Mouse (Mus musculus): ENCODE results near the gene Rps15a. TPM values are rescaled to one million over a fixed set of nuclear protein-coding genes. Genes with fewer than 3 reads are reported as not detected.

The Rps15a gene
- polyA plus RNA-seq, 1 experiment from 2014 or later, result 566 TPM

DNA sequence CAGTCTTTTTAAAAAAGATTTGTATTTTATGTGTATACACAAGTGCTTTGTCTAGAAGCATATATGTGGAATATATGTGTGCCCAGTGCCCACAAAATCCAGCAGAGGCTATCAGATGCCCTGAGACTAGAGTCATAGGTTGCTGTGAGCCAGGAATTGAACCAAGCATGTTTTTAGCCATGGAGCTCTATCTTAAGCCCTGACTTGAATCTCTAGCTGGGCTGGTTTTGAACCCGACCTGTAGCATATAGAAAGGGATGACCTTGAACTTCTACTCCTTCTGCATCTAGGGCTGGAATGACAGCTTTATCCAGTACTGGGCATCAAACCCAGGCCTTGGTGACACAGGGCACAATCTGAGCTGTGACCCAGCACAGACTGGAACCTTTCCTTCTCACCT lies 4.7 kb upstream of the Rps15a start:
- Histone ChIP-seq H3K27me3 (ENCODE audit: control insufficient read depth, insufficient read depth, low read length) (no peaks in the 10 kb centered on the region), H3K4me3 (ENCODE audit: control insufficient read depth in 1 of 2, insufficient read depth in 1 of 2, low read depth in 1 of 2, low read length in 2 of 2) (no peak overlapping the region), H3K36me3 (ENCODE audit: control insufficient read depth, insufficient read depth, low read length) (peaks cover 69% of the 10 kb centered on the region), H3K4me2 (ENCODE audit: low read length) (no peak overlapping the region), H3K4me1 (ENCODE audit: control insufficient read depth in 2 of 2, insufficient read depth in 2 of 2, low read length in 2 of 2) (no peaks in the 10 kb centered on the region), H3K9me3 (ENCODE audit: control insufficient read depth, low read length) (no peaks in the 10 kb centered on the region), H3K27ac (replicated peaks in 1 of 2; ENCODE audit: control insufficient read depth in 1 of 2, insufficient read depth in 1 of 2, low read depth in 2 of 2, low read length in 2 of 2) (no peak overlapping the region), H3K9ac (ENCODE audit: low read length) (no peak overlapping the region)
- no peak for ATAC-seq (ENCODE audit: insufficient number of reproducible peaks, insufficient read depth, low FRiP score, low read depth)
- WGBS, result 90% methylated on average over 1 of the region's 1 CpGs

DNA sequence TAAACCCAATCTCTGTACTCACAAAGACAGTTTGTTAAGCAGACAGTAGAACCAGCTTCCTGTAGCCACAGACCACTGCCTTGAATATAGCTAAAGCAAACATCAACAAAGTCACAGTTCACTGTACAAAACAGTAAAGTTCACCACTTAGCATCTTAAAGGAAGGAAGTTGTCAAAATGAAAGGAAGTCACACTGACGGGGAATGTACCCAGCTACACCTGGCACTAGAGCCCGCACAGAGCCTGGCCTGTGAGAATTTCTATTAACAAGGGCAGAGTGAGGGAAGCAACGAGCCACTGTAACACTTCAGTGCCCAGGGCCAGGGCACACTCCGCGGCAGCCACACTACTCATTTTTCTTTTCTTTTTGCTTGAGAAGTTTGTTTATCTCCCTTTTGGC lies 4.0 kb upstream of the Rps15a start:
- Histone ChIP-seq H3K4me2 (ENCODE audit: low read length) (no peak overlapping the region), H3K9me3 (ENCODE audit: control insufficient read depth, low read length) (no peaks in the 10 kb centered on the region), H3K27me3 (ENCODE audit: control insufficient read depth, insufficient read depth, low read length) (no peaks in the 10 kb centered on the region), H3K4me1 (ENCODE audit: control insufficient read depth in 2 of 2, insufficient read depth in 2 of 2, low read length in 2 of 2) (peaks cover 0 to 1% of the 10 kb centered on the region in 2 experiments; a peak in 1 of 4 replicates), H3K36me3 (ENCODE audit: control insufficient read depth, insufficient read depth, low read length) (peaks cover 68% of the 10 kb centered on the region), H3K4me3 (ENCODE audit: control insufficient read depth in 1 of 2, insufficient read depth in 1 of 2, low read depth in 1 of 2, low read length in 2 of 2) (no peak overlapping the region), H3K9ac (ENCODE audit: low read length) (no peak overlapping the region), H3K27ac (replicated peaks in 1 of 2; ENCODE audit: control insufficient read depth in 1 of 2, insufficient read depth in 1 of 2, low read depth in 2 of 2, low read length in 2 of 2) (no peak overlapping the region)
- 86% methylated on average over 5 of the region's 5 CpGs for whole genome bisulfite sequencing
- ATAC-seq (ENCODE audit: insufficient number of reproducible peaks, insufficient read depth, low FRiP score, low read depth), result no peak

DNA sequence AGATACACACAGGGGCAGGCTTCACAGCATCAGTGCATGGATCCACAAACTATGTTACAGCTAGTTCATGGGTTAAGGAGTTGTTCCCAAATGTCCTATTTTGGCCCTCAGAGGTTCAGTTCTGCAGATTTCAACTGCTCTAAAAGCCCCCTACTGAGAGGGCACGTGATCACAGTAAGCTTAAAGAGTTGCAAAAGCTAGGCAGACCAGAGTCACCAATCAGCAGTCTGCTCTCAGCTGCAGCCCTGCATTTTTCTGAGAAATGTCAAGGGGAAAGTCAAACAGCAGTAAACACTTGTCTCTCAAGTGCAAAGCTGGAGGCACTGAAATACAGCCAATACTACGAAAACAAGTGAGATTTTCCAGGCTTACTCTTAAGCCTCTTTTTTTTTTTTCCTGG lies 3.2 kb upstream of the Rps15a start:
- H3K27ac ChIP-seq (replicated peaks in 1 of 2; ENCODE audit: control insufficient read depth in 1 of 2, insufficient read depth in 1 of 2, low read depth in 2 of 2, low read length in 2 of 2), result no peak overlapping the region
- 73% methylated on average over 2 of the region's 2 CpGs for WGBS
- peaks cover 0 to 9% of the 10 kb centered on the region in 2 experiments; a peak in 2 of 4 replicates for H3K4me1 ChIP-seq (ENCODE audit: control insufficient read depth in 2 of 2, insufficient read depth in 2 of 2, low read length in 2 of 2)
- no peak overlapping the region for H3K4me2 ChIP-seq (ENCODE audit: low read length)
- H3K9me3 ChIP-seq (ENCODE audit: control insufficient read depth, low read length), result no peaks in the 10 kb centered on the region
- ATAC-seq (ENCODE audit: insufficient number of reproducible peaks, insufficient read depth, low FRiP score, low read depth), result no peak
- H3K4me3 ChIP-seq (ENCODE audit: control insufficient read depth in 1 of 2, insufficient read depth in 1 of 2, low read depth in 1 of 2, low read length in 2 of 2), result no peak overlapping the region
- H3K9ac ChIP-seq (ENCODE audit: low read length), result no peak overlapping the region
- H3K27me3 ChIP-seq (ENCODE audit: control insufficient read depth, insufficient read depth, low read length), result no peaks in the 10 kb centered on the region
- peaks cover 69% of the 10 kb centered on the region for H3K36me3 ChIP-seq (ENCODE audit: control insufficient read depth, insufficient read depth, low read length)

DNA sequence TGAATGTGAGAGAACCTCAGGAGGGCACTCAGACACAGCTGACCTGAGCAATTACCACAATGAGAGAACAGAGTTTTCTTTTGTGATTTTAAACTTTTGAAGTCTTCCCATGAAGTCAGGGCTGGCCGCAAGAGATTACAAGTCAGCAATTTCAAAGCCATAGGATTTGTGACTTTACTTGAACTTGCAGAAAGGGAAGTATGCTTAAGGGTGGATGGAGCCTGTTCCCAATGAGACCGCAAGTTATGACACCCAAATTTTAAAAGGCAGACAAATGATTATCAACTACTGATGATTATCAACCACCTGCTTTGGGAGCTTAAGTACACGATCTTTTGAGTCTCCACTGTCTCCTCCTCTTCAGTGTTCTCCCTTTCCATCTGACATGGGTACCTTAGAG lies 2.4 kb upstream of the Rps15a start:
- WGBS, result 88% methylated on average over 3 of the region's 3 CpGs
- Histone ChIP-seq H3K4me1 (ENCODE audit: control insufficient read depth in 2 of 2, insufficient read depth in 2 of 2, low read length in 2 of 2) (peaks cover 0 to 17% of the 10 kb centered on the region in 2 experiments; a peak in 2 of 4 replicates), H3K36me3 (ENCODE audit: control insufficient read depth, insufficient read depth, low read length) (peaks cover 69% of the 10 kb centered on the region), H3K4me2 (ENCODE audit: low read length) (no peak overlapping the region), H3K9ac (ENCODE audit: low read length) (no peak overlapping the region), H3K4me3 (ENCODE audit: control insufficient read depth in 1 of 2, insufficient read depth in 1 of 2, low read depth in 1 of 2, low read length in 2 of 2) (no peak overlapping the region), H3K27ac (replicated peaks in 1 of 2; ENCODE audit: control insufficient read depth in 1 of 2, insufficient read depth in 1 of 2, low read depth in 2 of 2, low read length in 2 of 2) (no peak overlapping the region), H3K27me3 (ENCODE audit: control insufficient read depth, insufficient read depth, low read length) (no peaks in the 10 kb centered on the region), H3K9me3 (ENCODE audit: control insufficient read depth, low read length) (no peaks in the 10 kb centered on the region)
- no peak for ATAC-seq (ENCODE audit: insufficient number of reproducible peaks, insufficient read depth, low FRiP score, low read depth)

DNA sequence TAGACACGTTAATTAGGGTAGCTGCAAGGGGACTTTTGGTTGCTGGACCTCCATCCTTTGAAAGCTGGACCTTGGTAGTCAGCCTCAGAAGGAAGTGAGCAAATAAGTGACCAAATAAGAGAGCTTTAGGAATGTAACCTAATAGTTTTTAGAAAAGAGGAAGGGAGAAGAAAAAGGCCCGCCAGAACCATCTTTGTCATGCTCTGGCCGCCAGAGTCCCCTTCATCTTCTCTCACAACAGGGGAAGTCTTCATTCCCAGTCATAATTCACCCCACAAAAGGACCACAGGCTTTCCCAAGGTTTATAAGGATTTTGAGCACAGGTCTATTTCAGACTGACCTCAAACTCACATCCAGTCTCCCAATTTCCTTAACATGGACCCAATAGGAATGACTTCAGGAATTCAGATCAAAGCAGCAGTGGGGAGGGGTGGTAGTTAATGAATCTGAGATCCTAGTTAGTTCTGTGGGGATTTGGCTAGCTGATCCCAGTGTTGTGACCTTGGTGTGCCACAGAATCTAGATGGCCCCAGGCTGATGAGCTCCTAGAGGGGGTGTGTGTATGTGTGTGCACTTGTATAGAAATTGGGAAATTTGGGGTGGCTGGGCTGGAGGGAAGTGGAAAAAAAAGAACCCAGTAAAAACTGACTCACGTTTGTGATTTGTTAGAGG lies 1.7 kb upstream of the Rps15a start:
- Histone ChIP-seq H3K27ac (replicated peaks in 1 of 2; ENCODE audit: control insufficient read depth in 1 of 2, insufficient read depth in 1 of 2, low read depth in 2 of 2, low read length in 2 of 2) (no peak overlapping the region), H3K9ac (ENCODE audit: low read length) (no peak overlapping the region), H3K4me2 (ENCODE audit: low read length) (no peak overlapping the region), H3K4me3 (ENCODE audit: control insufficient read depth in 1 of 2, insufficient read depth in 1 of 2, low read depth in 1 of 2, low read length in 2 of 2) (no peak overlapping the region), H3K27me3 (ENCODE audit: control insufficient read depth, insufficient read depth, low read length) (no peaks in the 10 kb centered on the region), H3K36me3 (ENCODE audit: control insufficient read depth, insufficient read depth, low read length) (peaks cover 69% of the 10 kb centered on the region), H3K4me1 (ENCODE audit: control insufficient read depth in 2 of 2, insufficient read depth in 2 of 2, low read length in 2 of 2) (peaks cover 0 to 24% of the 10 kb centered on the region in 2 experiments; a peak in 3 of 4 replicates), H3K9me3 (ENCODE audit: control insufficient read depth, low read length) (no peaks in the 10 kb centered on the region)
- 63% methylated on average over 4 of the region's 4 CpGs for WGBS
- ATAC-seq (ENCODE audit: insufficient number of reproducible peaks, insufficient read depth, low FRiP score, low read depth), result no peak

DNA sequence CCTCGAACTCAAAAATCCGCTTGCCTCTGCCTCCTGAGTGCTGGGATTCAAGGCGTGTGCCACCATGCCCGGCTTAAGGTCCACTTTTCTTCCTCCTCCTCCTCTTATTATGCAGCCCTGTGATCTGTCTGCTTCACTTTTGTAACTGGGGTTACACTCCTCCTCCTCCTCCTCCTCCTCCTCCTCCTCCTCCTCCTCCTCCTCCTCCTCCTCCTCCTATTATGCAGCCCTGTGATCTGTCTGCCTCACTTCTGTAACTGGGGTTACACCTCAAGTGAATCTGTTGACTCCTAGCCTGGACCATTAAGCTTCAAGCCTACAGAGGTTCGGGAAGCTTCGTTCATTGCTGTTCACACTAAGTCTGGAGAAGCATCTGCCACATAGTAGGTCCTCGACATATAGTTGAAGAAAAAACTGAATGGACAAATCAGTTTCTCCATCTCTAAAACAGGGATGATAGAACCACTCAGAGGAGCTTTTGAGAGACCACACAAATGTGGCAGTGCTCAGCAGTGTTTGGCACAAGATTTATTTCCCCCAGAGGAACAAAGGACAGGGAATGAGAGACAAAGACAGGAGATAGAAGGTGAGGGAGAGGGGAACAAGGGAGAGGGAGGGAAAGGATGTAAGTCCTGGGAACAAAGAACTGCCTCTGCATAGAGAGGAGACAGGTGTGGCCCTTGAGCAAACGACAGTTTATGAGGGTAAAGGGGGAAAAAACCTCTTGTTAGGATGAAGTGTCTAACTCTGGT lies 975 bp upstream of the Rps15a start:
- peak overlapping the region; percentile 72 for H3K9ac ChIP-seq (ENCODE audit: low read length)
- peak overlapping the region in 1 of 2 experiments; percentile 94; a peak in 1 of 4 replicates for H3K4me3 ChIP-seq (ENCODE audit: control insufficient read depth in 1 of 2, insufficient read depth in 1 of 2, low read depth in 1 of 2, low read length in 2 of 2)
- H3K4me2 ChIP-seq (ENCODE audit: low read length), result peak overlapping the region; percentile 97
- H3K27me3 ChIP-seq (ENCODE audit: control insufficient read depth, insufficient read depth, low read length), result no peaks in the 10 kb centered on the region
- ATAC-seq (ENCODE audit: insufficient number of reproducible peaks, insufficient read depth, low FRiP score, low read depth), result no peak
- H3K36me3 ChIP-seq (ENCODE audit: control insufficient read depth, insufficient read depth, low read length), result peaks cover 69% of the 10 kb centered on the region
- no peaks in the 10 kb centered on the region for H3K9me3 ChIP-seq (ENCODE audit: control insufficient read depth, low read length)
- peaks cover 0 to 31% of the 10 kb centered on the region in 2 experiments for H3K4me1 ChIP-seq (ENCODE audit: control insufficient read depth in 2 of 2, insufficient read depth in 2 of 2, low read length in 2 of 2)
- H3K27ac ChIP-seq (replicated peaks in 1 of 2; ENCODE audit: control insufficient read depth in 1 of 2, insufficient read depth in 1 of 2, low read depth in 2 of 2, low read length in 2 of 2), result 0 out of 4 replicates have a peak overlapping the region, but pooled peaks of 1 of the 2 experiments have one; percentile 14
- 26% methylated on average over 8 of the region's 8 CpGs for WGBS

DNA sequence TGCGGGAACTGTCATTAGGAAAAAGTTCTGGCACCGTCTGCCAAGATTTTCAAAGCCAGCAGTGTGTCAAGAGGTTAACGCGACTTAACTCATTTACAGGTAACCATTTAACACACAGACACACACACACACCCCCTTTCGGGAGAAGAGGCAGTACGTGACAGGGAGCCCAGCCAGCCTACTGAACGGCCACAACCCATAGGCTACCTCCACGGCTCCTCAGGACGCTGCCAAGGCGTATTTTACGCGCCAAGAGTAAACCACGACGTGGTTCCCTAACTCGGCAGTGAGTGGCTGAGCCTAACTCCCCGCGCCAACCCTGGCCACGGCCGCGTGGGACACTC lies 483 bp downstream of the Rps15a start:
- H3K27ac ChIP-seq (replicated peaks in 1 of 2; ENCODE audit: control insufficient read depth in 1 of 2, insufficient read depth in 1 of 2, low read depth in 2 of 2, low read length in 2 of 2), result peak overlapping the region; percentile 87 to 88
- ATAC-seq (ENCODE audit: insufficient number of reproducible peaks, insufficient read depth, low FRiP score, low read depth), result no peak; the same call in 1 of the 2 replicates
- no peaks in the 10 kb centered on the region for H3K9me3 ChIP-seq (ENCODE audit: control insufficient read depth, low read length)
- peak overlapping the region; percentile 100 for H3K9ac ChIP-seq (ENCODE audit: low read length)
- peaks cover 0 to 45% of the 10 kb centered on the region in 2 experiments for H3K4me1 ChIP-seq (ENCODE audit: control insufficient read depth in 2 of 2, insufficient read depth in 2 of 2, low read length in 2 of 2)
- H3K4me2 ChIP-seq (ENCODE audit: low read length), result peak overlapping the region; percentile 97
- peaks cover 69% of the 10 kb centered on the region for H3K36me3 ChIP-seq (ENCODE audit: control insufficient read depth, insufficient read depth, low read length)
- under 1% methylated on average over 20 of the region's 20 CpGs for WGBS
- no peaks in the 10 kb centered on the region for H3K27me3 ChIP-seq (ENCODE audit: control insufficient read depth, insufficient read depth, low read length)
- peak overlapping the region; percentile 94 to 96 for H3K4me3 ChIP-seq (ENCODE audit: control insufficient read depth in 1 of 2, insufficient read depth in 1 of 2, low read depth in 1 of 2, low read length in 2 of 2)

Measured in heart, embryonic 14.5 days (tissue).